Mouse (Mus musculus) gastrocnemius, adult 2 months (tissue): ENCODE data around the gene Thsd7b. TPM values are rescaled to one million over a fixed set of nuclear protein-coding genes. Genes with fewer than 3 reads are reported as not detected.

ENCODE experiments used
- DNase-seq: peaks from one replicate; pipeline ENCODE4 v3.0.0; 2022
- H3K27ac ChIP-seq: fragments of 200-600 bp; 2 replicates; pipeline ENCODE4 v1.8.1; 2022; ENCODE audit warnings: mild to moderate bottlenecking
- H3K4me3 ChIP-seq: fragments of 200-600 bp; 2 replicates; pipeline ENCODE4 v1.8.1; 2022; ENCODE audit warnings: mild to moderate bottlenecking, moderate library complexity
- CTCF ChIP-seq: fragments of 200-600 bp; IDR thresholded peaks from 2 replicates; pipeline ENCODE4 v1.8.1; 2022; ENCODE audit warnings: antibody characterized with exemption, mild to moderate bottlenecking, moderate library complexity
- intact Hi-C: fragments of 180-260 bp; cut with DNase I; formaldehyde crosslinking; loops from one replicate; pipeline ENCODE4 v1.15.1; 2025
- total RNA-seq, 2 experiments: library from RNA; stranded (reverse); gene quantifications; 2 replicates each; pipeline ENCODE4 v1.2.3; 2021

Gene Thsd7b
- total RNA-seq, 2 experiments from 2014 or later: 0.26 to 0.53 TPM

GRCm38 (mm10) chr1:129540751-129541150, 267.6 kb downstream of the Thsd7b start:
- Histone ChIP-seq H3K27ac (no peak overlapping the region), H3K4me3 (no peak overlapping the region)
- intact Hi-C loops: no loop called here
- TF ChIP-seq CTCF: no peak
- no peak for DNase-seq

DNA sequence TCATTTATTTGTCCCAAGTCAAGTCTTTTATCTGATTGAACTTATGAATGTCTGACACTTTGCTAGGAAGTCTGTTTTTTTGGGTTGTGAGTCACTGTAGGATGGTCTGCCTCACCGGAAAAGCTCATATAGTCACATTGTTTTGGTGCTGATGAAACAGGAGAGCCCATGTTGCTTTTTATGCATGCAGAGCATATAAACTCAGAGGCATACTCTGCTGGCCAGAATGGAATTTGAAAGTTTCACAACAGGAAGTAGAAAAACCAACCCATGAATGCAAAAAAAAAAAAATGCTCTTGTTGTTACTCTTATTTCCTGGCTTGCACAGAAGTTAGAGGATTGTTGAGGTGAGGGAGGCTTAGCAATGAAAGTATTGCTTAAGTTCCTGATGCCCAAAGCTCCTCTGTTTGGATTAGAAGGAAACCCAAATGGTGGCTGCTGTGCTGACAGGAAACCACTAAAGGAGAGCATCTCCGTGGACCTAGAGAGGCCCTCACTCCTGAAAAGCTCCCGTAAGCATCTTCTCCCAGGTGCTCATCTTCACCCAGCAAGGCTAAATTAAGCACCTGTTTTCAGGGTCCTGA, 269.6 kb downstream of the Thsd7b start:
- no peak overlapping the region for H3K27ac ChIP-seq

DNA sequence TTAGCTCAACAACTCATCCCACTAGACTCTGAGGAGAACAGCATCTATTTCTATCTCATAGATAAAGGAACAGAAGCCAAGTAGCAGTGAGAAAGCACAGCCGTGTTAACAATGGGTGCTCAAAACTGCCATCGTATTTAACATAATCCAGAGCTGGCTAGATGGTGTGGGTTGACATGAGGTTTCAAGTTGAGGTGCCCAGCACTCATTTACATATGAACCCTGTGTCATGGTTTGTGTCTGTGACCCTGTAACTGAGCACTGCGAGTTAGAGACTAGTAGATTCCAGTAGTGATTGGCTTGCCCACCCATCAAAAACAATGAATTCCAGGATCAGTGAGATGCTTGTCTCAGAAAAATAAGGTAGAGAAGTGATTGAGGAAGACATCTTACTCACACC, 270.1 kb downstream of the Thsd7b start:
- DNase-seq: no peak
- Histone ChIP-seq H3K4me3 (no peak overlapping the region), H3K27ac (no peak overlapping the region)
- intact Hi-C loops: no loop called here
- TF ChIP-seq CTCF: no peak

More for the DNA sequence above, 269.6 kb downstream of the Thsd7b start:
- no peak overlapping the region for H3K4me3 ChIP-seq
- TF ChIP-seq CTCF: no peak
- intact Hi-C loops: no loop called here
- no peak for DNase-seq

DNA sequence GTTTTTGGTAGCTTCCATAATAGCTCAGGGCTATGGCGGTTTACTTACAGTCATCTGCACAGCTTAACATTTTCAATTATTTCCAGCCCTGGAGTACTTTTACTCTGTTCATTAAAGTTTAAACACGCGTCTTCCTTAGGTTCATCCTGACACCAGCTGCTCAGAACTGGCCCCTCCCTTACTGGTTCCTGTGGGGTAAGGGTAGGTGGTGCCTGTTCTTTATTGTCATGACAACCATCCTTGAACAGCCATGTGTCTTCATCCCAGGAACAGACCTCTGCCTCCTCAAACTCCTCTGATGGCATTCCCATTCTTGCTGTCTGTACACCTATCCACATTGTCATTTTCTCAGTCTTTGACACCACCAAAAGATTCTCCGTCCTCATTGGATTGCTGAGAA, 285.0 kb downstream of the Thsd7b start:
- no peak for DNase-seq
- intact Hi-C loops: no loop called here
- Histone ChIP-seq H3K27ac (no peak overlapping the region), H3K4me3 (no peak overlapping the region)
- no peak for TF ChIP-seq CTCF

GRCm38 (mm10) chr1:129559137-129559536, 286.0 kb downstream of the Thsd7b start:
- DNase-seq: no peak
- no peak for TF ChIP-seq CTCF
- intact Hi-C loops: no loop called here
- no peak overlapping the region for H3K4me3 ChIP-seq
- no peak overlapping the region for H3K27ac ChIP-seq

DNA sequence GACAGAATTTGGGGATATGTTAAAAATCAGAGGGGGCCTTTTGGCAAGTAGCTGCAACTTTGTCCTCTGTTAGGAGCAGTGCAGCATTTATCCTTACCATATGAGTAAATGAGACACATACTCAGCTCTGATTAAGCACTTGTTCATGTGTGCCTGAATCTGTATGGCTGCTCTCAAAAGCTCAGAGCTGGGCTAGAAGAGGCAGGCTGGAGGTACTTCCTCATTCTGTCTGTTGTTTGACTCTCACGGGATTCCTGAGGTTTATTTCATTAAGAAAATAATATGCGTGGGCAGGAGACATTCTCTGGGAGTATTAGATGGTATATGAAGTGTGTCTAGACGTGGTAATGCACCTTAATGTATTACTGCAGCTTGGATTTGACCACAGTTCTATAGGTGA, 286.7 kb downstream of the Thsd7b start:
- no peak for DNase-seq
- intact Hi-C loops: no loop called here
- H3K27ac ChIP-seq: no peak overlapping the region
- no peak overlapping the region for H3K4me3 ChIP-seq
- no peak for TF ChIP-seq CTCF

DNA sequence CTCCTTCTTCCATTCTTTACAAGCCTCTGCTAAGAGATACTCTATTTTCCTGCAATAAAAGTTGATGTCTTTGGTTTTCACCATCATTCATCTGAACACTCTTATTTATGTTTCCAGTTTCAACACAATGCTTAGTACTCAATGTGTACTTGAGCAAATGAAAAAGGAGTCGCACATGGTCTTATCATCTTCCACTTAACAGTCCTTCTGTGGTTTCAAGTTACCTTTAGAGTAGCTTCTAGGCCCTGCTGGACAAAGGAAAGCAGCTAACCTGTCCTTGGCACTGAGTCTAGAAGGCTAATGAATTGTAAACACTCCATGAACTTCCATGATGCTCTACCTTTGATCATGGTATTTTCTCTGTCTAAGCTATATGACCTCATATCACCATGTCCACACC, 289.6 kb downstream of the Thsd7b start:
- Histone ChIP-seq H3K4me3 (no peak overlapping the region), H3K27ac (no peak overlapping the region)
- DNase-seq: no peak
- TF ChIP-seq CTCF: no peak
- intact Hi-C loops: no loop called here

DNA sequence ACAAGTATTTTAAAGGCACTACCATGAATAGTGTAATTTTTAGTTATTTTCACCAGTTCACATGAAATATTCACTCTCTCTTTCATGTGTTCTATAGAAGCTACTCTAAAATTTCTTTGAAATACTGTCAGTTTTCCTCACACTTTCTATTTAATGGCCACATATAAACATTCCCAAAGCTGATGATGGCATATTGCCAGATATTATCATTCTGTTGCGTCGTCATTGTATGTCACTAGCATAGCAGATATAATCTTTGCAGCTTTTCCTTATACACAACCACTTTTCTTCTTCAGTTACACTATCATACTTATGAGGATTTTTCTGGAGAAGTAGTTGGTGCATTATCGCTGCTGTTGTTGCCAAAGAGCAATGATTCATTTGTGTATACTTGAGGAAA, 297.4 kb downstream of the Thsd7b start:
- TF ChIP-seq CTCF: no peak
- no peak for DNase-seq
- no peak overlapping the region for H3K27ac ChIP-seq
- intact Hi-C loops: no loop called here
- H3K4me3 ChIP-seq: no peak overlapping the region

- intact Hi-C loops: no loop called here
- TF ChIP-seq CTCF: no peak
- no peak overlapping the region for H3K27ac ChIP-seq
- no peak for DNase-seq
- H3K4me3 ChIP-seq: no peak overlapping the region
Measured at GRCm38 (mm10) chr1:129579955-129580354, 306.9 kb downstream of the Thsd7b start.

DNA sequence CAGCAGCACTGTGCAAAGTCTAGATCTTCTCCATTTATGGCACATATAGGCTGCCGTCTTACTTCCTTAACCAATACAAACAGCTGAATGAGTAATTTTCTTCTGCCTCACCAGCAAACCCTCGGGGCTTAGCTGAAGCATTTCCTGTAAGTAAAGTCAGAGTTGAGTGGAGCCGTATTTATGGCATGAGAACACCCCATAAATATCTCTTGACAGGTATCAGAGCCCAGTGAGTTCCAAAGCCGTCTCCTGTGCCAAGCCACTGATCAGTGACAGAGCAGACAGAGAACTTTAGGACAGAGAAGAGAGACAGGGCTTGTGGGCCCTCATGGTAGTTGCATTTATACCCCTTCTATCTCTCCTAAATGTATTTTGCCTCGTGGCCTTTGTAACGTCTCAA, 313.5 kb downstream of the Thsd7b start:
- Histone ChIP-seq H3K27ac (no peak overlapping the region), H3K4me3 (no peak overlapping the region)
- no peak for DNase-seq
- TF ChIP-seq CTCF: no peak
- intact Hi-C loops: no loop called here

GRCm38 (mm10) chr1:129589366-129590002, 316.4 kb downstream of the Thsd7b start:
- no peak overlapping the region for H3K4me3 ChIP-seq
- no peak for DNase-seq
- TF ChIP-seq CTCF: no peak
- H3K27ac ChIP-seq: no peak overlapping the region
- intact Hi-C loops: no loop called here

DNA sequence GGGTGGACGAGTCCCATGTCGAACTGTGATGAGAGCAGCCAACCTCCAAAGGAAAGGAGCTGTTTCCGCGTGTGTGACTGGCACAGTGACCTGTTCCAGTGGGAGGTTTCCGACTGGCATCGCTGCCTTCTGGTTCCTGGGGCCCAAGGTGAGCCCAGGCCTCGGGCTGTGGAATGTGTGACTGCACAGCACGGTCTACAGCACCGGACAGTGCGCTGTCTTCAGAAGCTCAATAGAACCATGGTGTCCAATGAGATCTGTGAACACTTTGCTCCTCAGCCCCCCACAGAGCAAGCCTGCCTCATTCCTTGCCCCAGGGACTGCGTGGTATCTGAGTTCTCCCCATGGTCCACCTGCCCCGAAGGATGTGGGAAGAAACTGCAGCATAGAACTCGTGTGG, 322.3 kb downstream of the Thsd7b start:
- Histone ChIP-seq H3K4me3 (no peak overlapping the region), H3K27ac (no peak overlapping the region)
- DNase-seq: no peak
- intact Hi-C loops: no loop called here
- TF ChIP-seq CTCF: no peak

DNA sequence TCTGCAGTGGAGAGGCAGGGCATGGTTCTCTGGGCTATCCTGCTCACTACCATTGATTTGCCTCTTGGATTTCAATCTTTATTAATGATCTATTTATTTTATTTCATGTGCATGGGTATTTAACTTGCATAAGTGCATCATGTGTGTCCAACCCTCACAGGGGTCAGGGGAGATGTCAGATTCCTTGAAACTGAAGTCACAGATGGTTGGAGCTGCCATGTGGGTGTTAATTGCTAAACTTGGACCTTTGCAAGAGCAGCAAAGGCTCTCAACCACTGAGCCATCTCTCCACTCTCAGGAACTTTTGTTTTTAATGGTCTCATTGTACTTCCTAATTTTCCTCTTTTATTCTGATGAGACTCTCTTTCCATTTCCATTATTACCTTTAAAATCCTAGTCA, 327.8 kb downstream of the Thsd7b start:
- intact Hi-C loops: no loop called here
- Histone ChIP-seq H3K4me3 (no peak overlapping the region), H3K27ac (no peak overlapping the region)
- DNase-seq: no peak
- TF ChIP-seq CTCF: no peak

DNA sequence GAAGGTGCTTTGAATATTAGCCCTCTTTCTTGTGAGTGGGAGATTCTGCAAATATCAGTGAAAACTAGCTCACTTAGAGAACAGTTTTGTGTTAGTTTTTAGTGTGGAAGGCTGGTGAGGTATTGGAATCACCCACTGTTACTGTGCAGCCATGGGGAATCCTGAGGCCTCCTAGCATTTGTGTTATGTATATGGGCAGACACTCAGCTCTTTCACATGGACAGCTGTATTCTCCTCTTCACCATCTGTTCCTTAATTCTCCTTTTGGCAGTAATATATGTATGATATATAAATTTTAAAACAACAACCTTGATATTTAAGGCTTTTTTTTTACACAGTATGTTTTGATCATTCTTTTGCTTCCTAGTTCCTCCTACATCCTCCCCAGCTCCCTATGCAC, 329.2 kb downstream of the Thsd7b start:
- H3K27ac ChIP-seq: no peak overlapping the region
- DNase-seq: no peak
- intact Hi-C loops: no loop called here
- no peak for TF ChIP-seq CTCF
- H3K4me3 ChIP-seq: no peak overlapping the region
